Mouse (Mus musculus): Measurements from ENCODE around the gene Tuba3a.
"Not testable (repeated sequence)": the region's sequence is repeated elsewhere in the genome, so short reads cannot be mapped to it uniquely, and the experiment has no call there.

Tuba3a gene

DNA sequence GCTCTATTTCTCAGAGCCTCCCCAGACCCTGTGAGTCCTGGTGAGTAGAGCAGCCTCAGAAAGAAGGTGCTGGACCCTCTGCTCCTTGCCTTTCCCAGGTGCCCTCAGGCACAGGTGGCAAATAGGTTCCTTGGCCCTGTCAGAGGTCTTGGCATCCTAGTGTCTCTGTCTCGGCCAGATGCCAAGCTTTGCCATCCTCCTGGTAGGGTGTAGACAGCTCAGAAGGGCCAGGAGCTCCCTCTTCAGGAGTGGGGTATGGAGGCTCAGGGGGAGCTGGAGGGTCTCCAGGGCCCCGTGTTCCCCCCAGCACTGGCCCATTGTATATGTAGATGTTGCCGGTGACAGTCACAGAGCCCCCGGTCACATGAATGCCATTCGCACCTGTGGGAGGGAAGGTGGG is 21.2 kb upstream of the Tuba3a start:
- in situ Hi-C loops (cut with MboI), result no loop called here

GRCm38 (mm10) chr6:125305465-125305864 is 19.6 kb upstream of the Tuba3a start:
- in situ Hi-C loops (cut with MboI), result no loop called here

DNA sequence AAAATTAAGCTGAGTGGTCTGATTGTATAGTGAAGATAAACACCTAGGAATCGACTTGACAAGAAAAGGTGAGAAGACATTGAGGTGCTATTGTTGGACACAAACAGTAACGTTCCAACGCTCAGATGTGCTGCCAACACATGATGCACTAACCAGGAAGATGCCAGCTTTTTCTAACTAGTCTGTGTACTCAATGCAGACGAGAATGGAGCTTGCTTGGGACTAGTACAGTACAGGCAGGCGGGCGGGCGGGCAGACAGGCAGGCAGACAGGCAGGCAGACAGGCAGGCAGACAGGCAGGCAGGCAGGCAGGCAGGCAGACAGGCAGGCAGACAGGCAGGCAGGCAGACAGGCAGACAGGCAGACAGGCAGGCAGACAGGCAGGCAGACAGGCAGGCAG is 18.6 kb upstream of the Tuba3a start:
- in situ Hi-C loops (cut with MboI), result not testable (repeated sequence)

DNA sequence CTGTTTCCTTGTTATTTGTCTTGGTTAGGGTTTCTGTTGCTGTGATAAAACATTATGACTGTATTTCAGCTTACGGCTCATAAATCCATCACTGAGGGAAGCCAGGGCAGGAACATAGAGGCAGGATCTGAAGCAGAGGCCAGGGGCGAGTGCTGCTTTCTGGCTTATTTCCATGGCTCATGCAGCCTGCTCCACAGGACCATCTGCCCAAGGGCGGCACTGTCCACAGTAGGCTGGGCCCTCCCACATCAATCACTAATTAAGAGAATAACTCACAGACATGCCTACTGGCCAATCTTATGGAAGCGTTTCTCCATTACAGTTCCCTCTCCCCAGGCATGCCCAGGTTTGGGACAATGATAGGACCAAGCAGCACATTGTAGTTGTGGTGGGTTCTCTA is 17.4 kb upstream of the Tuba3a start:
- in situ Hi-C loops (cut with MboI), result no loop called here

GRCm38 (mm10) chr6:125302231-125302982 is 16.6 kb upstream of the Tuba3a start:
- in situ Hi-C loops (cut with MboI), result no loop called here

DNA sequence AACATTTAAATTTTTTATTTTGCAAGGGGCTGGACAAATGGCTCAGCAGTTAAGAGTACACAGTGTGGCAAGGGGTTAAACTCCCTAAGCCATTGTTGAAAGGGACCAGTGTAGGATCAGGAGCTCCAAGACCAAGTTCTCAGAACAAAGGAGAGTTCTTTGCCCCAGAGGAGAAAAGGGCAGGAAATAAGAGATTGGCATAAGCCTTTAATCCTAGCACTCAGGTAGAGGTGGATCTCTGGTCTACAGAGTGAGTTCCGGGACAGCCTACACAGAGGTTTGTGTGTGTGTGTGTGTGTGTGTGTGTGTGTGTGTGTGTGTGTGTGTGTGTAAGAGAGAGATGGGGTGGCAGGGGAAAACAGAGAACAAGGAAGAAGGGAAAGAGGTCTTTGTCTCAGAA is 15.1 kb upstream of the Tuba3a start:
- in situ Hi-C loops (cut with MboI), result no loop called here

DNA sequence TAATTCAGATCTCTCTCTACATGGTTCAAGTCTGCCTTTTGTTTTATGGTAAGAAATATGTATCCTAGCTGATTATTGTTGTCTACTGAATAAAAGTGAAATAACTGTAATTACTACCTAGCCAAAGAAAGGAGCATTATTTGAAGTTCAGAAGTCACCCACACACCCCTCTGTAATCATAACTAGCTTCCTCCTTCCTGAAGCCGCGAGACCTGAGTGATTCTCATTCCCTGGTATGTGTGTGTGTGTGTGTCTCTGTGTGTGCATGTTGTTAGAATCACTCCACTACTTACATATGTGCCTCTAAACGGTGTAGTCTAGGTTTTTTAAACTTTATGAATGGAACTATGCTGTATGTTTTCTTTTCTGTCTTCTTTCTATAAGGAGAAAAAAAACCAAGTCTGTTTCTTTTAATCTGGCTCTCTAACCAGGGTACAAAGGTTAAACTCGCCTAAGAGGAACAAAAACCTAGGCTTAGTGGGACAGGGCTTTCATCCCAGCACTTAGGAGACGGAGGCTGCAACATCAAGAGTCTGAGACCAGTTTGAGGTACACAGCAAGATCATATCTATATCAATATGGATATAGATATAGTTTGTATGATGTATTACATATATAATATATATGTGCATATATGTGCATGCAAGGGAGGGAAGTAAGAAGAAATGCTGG is 11.4 kb upstream of the Tuba3a start:
- in situ Hi-C loops (cut with MboI), result no loop called here

- in situ Hi-C loops (cut with MboI), result no loop called here
Measured at GRCm38 (mm10) chr6:125294049-125294448, 8.2 kb upstream of the Tuba3a start.

DNA sequence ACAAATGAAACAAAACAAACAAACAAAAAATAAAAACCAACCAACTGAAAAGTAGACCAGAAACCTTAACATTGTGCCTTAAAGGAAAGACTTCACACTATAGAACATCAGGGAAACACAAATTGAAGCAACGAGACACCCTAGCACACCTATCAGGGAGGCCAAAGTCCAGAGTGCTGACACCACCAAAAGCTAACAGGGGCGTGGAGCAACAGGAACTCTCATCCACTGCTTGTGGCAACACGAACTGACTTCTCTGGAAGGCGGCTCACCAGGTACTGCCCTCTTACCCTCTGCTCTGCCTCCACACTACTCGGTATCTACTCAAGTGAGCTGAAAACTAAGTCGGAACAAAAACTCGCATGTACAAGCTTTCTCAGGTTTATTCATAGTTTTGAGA is 6.4 kb upstream of the Tuba3a start:
- in situ Hi-C loops (cut with MboI), result no loop called here

DNA sequence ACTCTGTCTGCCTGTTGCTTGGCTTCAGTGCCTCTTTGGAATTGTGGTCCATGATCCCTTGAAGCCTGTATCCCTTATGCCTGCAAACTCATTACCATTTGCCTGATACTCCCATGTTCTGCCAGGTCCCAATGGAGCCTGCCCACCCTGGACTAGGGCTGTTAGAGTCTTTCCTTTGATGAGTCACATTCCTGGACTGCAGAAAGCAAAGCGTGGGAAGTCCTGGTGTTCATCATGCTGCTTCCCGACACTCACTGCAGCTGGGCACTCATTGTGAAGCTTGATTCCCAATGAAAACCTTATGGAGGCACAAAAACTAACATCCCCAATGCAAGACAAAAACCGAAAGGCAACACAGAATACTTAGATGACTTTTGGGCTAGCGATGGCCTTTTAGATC is 5.5 kb upstream of the Tuba3a start:
- in situ Hi-C loops (cut with MboI), result no loop called here

- in situ Hi-C loops (cut with MboI), result no loop called here
Measured at GRCm38 (mm10) chr6:125288730-125289129, 2.9 kb upstream of the Tuba3a start.

- in situ Hi-C loops (cut with MboI), result no loop called here
Measured at GRCm38 (mm10) chr6:125286944-125287343, 1.1 kb upstream of the Tuba3a start.

DNA sequence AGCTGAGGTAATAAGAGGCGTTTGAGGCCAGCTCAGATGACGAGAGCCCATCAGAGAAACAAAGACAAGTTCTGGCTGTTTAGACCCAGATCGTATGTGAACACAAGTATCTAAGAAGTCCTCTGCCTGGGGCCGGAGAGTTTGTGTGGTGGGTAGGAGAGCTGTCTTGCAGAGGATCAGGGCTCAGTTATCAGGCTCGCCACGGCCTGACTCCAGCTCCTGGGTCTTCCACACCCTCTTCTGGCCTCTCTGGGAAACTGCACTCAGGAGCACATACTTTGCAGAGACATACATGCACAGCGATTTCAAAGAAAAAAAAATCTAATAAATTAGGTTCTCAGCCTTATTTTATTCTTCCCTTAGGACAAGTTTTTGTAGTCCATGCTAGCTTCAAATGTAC is 1.1 kb downstream of the Tuba3a start:
- in situ Hi-C loops (cut with MboI), result no loop called here

DNA sequence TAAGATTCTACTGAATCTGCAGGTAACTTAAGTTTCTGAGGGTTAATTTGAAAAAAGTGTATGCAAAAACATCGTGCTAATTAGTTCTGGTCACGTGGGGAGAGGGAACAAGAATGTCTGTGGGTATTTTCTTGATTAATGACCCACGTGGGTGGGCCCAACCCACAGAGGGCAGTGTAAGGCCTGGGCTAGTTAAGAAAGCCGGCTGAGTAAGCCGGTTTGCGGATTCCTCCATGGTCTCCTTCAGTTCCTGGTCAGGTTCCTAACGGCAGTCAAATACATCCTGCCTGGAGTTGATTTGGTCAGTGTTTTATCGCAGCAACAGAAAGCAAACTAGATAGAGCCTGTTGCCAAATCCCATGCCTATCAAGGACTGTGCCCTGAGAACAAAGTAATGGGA is 1.6 kb downstream of the Tuba3a start:
- in situ Hi-C loops (cut with MboI), result no loop called here

- in situ Hi-C loops (cut with MboI), result not testable (repeated sequence)
Measured at GRCm38 (mm10) chr6:125282721-125283120, 3.1 kb downstream of the Tuba3a start.

GRCm38 (mm10) chr6:125279729-125280128 is 6.1 kb downstream of the Tuba3a start:
- in situ Hi-C loops (cut with MboI), result no loop called here

DNA sequence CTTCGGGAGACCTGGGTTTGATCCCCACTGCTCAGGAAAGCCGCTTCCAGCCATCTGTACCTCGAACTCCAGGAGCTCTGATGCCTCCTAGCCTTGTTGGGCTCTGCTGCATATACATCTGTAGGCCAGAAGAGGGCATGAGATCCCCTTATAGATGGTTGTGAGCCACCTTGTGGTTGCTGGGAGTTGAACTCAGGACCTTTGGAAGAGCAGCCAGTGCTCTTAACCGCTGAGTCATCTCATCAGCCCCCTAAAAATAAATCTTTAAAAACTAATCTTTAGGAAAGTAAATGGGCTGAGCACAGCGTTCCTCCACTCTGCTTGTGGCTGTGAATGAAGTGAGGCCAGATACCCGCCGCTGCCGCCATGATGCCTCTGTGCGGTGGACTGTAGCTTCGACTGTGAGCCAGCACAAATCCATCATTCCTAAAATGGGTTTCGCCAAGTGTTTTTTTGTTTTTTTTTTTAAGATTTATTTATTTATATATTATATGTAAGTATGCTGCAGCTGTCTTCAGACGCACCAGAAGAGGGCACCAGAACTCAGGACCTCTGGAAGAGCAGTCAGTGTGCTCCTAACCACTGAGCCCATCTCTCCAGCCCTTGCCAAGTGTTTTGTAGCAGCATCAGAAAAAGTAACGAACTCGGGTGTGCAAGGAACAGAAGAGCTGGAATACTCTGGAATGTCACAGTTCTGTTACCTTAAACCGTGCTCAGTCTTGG is 10.8 kb downstream of the Tuba3a start:
- in situ Hi-C loops (cut with MboI), result loop anchor here (5.0 kb wide), 2 partner anchors 58 to 113 kb away; partner anchors contain the start of gene Vamp1

DNA sequence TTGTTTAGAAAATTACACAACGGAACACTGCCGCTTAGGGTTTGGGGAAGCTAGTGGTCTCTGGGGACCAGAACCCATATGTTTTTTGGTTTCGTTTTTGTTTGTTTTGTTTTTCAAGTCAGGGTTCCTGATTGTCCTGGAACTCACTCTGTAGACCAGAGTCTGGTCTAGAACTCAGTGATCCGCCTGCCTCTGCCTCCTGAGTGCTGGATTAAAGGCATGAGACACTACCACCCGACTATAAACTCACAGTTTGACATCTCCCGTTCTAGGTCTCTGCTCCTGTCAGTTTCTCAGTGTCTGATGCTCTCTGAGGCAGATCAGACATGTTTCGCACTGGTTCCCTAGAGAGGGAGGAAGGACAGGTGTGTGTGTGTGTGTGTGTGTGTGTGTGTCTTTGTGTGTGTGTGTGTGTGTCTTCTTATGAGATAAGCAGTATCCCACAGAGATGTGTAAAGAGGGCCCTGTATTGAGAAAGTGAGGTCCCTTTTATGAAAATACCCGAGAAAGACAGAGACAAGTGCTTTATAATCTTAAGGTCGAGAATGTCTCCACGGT is 13.5 kb downstream of the Tuba3a start:
- in situ Hi-C loops (cut with MboI), result loop anchor here (5.0 kb wide), 2 partner anchors 55 to 110 kb away; partner anchors contain the start of gene Vamp1

GRCm38 (mm10) chr6:125271455-125272227 is 14.2 kb downstream of the Tuba3a start:
- in situ Hi-C loops (cut with MboI), result loop anchor here (5.0 kb wide), 2 partner anchors 54 to 109 kb away; partner anchors contain the start of gene Vamp1

DNA sequence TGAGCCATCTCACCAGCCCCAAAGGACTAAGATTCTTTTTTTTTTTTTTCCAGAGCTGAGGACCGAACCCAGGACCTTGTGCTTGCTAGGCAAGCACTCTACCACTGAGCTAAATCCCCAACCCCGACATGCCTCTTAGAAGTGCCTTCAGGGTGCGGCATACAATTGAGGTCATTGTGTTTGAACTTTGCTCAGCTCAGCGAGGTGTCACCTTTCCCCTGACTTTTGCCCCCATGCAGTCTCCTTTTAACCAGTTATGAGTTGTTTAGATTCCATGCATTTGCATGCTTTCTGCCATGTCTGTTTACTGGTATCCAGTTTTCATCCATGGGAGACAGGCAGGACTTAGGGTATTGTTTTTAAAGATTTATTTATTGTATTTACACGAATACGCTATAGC is 17.0 kb downstream of the Tuba3a start:
- in situ Hi-C loops (cut with MboI), result no loop called here

DNA sequence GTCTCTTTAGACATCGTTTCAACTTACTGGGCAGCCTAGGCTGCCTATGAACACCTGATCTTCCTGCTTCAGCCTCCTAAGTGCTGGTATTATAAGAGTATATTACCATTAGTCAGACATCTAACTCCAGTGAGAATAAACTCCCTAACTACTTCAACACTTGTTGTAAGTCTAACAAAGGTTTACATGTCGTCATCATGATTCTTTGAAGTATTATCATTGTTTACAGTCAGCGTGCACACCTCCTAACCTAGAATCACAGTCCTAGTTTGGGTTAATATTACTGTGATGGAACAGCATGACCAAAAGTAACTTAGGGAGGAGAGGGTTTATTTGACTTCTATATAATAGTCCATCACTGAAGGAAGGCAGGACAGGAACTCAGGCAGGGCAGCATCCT is 18.4 kb downstream of the Tuba3a start:
- in situ Hi-C loops (cut with MboI), result no loop called here

DNA sequence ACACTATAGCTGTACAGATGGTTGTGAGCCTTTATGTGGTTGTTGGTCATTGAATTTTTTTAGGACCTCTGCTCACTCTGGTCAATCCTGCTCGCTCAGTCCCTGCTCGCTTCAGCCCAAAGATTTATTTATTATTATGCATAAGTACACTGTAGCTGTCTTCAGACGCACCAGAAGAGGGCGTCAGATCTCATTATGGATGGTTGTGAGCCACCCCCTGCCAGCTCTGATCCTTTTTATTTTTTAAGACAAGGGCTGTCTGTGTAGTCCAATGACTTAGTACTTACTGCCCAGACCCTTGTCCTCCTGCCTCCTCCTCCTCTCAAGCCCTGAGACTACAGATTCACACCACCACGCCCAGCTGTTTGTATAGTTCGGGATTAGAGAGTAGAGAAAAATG is 19.2 kb downstream of the Tuba3a start:
- in situ Hi-C loops (cut with MboI), result not testable (repeated sequence)

Measured in mature B cell (primary cell).